Mouse (Mus musculus): ENCODE data around the gene Atp11a. TPM values are rescaled to one million over a fixed set of nuclear protein-coding genes. Genes with fewer than 3 reads are reported as not detected.

Atp11a gene
- polyA plus RNA-seq, 1 experiment from 2014 or later: 19.6 TPM

- no peaks in the 10 kb centered on the region for H3K9me3 ChIP-seq
- peaks cover 16% of the 10 kb centered on the region; the same call in 1 of the 2 replicates for H3K4me1 ChIP-seq
- ATAC-seq (ENCODE audit: low FRiP score, low read depth): no peak
- 67% methylated on average over 8 of the region's 8 CpGs for WGBS
- H3K27ac ChIP-seq: no peak overlapping the region
- H3K9ac ChIP-seq: no peak overlapping the region
- H3K36me3 ChIP-seq: peaks cover 57% of the 10 kb centered on the region
- H3K4me3 ChIP-seq: no peak overlapping the region
- H3K27me3 ChIP-seq (replicated peaks): no peaks in the 10 kb centered on the region
- no peak overlapping the region for H3K4me2 ChIP-seq (replicated peaks)
Measured at GRCm38 (mm10) chr8:12825686-12826237, 68.9 kb downstream of the Atp11a start.

DNA sequence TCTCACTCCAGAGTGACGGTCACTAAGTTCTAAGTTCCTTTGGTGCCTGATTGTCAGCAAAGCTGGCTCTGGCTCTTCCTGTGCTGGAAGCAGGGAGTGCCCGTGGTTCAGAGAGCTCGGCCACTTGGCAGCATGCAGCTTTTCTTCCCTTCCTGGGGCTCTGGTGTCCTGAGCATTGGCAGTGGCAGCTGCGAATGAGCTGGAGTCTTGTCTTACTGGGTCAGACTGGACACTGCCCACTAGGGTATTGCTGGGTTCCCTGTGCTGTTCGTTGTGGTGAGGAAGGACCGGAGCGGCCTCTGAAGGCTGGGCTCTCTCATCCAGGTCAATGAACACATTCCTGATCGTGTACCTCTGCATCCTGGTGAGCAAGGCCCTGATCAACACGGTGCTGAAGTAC, 70.3 kb downstream of the Atp11a start:
- peaks cover 24% of the 10 kb centered on the region; the same call in 1 of the 2 replicates for H3K4me1 ChIP-seq
- no peak overlapping the region for H3K4me3 ChIP-seq
- peaks cover 50% of the 10 kb centered on the region for H3K36me3 ChIP-seq
- no peaks in the 10 kb centered on the region for H3K27me3 ChIP-seq (replicated peaks)
- no peak for ATAC-seq (ENCODE audit: low FRiP score, low read depth)
- H3K4me2 ChIP-seq (replicated peaks): no peak overlapping the region
- no peak overlapping the region for H3K27ac ChIP-seq
- no peak overlapping the region for H3K9ac ChIP-seq
- H3K9me3 ChIP-seq: no peaks in the 10 kb centered on the region
- WGBS: 88% methylated on average over 9 of the region's 9 CpGs

GRCm38 (mm10) chr8:12828298-12828697, 71.5 kb downstream of the Atp11a start:
- no peak overlapping the region for H3K9ac ChIP-seq
- H3K27ac ChIP-seq: no peak overlapping the region
- no peaks in the 10 kb centered on the region for H3K27me3 ChIP-seq (replicated peaks)
- H3K4me3 ChIP-seq: no peak overlapping the region
- peaks cover 24% of the 10 kb centered on the region for H3K4me1 ChIP-seq
- ATAC-seq (ENCODE audit: low FRiP score, low read depth): no peak
- no peak overlapping the region for H3K4me2 ChIP-seq (replicated peaks)
- 88% methylated on average over 6 of the region's 6 CpGs for WGBS
- no peaks in the 10 kb centered on the region for H3K9me3 ChIP-seq
- H3K36me3 ChIP-seq: peaks cover 48% of the 10 kb centered on the region

GRCm38 (mm10) chr8:12829381-12829780, 72.6 kb downstream of the Atp11a start:
- H3K4me1 ChIP-seq: peaks cover 15% of the 10 kb centered on the region
- no peak overlapping the region for H3K27ac ChIP-seq
- H3K4me3 ChIP-seq: no peak overlapping the region
- 62% methylated on average over 1 of the region's 1 CpGs for WGBS
- H3K9ac ChIP-seq: no peak overlapping the region
- no peak for ATAC-seq (ENCODE audit: low FRiP score, low read depth)
- peaks cover 53% of the 10 kb centered on the region for H3K36me3 ChIP-seq
- no peak overlapping the region for H3K4me2 ChIP-seq (replicated peaks)
- H3K9me3 ChIP-seq: no peaks in the 10 kb centered on the region
- H3K27me3 ChIP-seq (replicated peaks): no peaks in the 10 kb centered on the region

DNA sequence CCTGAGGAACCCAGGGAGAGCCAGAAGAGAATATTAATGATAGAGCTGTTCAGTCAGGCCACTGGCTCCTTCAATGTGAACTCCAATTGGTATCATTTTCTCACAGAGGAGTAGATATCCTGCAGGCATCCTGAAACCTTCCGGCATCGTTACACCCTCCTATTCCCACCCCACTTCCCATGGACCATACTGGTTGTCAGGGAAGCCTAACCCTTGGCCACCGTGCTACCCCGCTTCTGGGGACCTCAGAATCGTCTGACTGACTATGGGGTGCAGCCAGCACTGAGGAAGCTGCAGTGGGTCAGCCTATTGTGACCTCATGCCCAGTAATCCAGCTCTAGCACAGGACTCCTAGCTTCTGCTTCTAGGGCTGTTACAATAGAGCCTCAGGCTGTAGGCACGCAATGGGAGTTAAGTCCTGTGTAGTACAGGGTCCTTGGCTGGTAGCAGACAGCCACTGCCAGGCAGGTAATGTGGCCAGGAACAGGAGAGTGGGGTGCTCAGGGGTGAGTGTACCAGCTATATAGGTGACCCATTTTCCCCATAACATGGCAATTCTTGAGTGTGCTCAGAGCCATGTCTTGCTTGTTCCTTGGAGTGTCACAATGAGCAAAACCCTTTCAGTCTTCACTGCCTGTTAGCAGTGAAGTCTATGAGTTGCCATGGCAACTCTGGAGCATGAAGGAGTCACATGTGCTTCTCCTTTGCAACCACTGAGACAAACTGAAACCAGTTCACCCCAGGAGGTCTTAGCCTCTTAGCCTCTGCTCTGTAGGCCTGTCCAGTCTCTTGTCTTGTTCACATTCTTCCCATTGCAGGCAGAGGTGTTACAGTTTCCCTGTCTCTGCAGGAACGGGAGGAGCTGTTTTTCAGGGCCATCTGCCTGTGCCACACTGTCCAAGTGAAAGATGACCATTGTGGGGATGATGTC, 75.1 kb downstream of the Atp11a start:
- peaks cover 11% of the 10 kb centered on the region for H3K4me1 ChIP-seq

GRCm38 (mm10) chr8:12833616-12834015, 76.8 kb downstream of the Atp11a start:
- no peak overlapping the region for H3K4me2 ChIP-seq (replicated peaks)
- WGBS: 96% methylated on average over 5 of the region's 5 CpGs
- H3K9me3 ChIP-seq: no peaks in the 10 kb centered on the region
- no peak overlapping the region for H3K27ac ChIP-seq
- no peak for ATAC-seq (ENCODE audit: low FRiP score, low read depth)
- H3K27me3 ChIP-seq (replicated peaks): no peaks in the 10 kb centered on the region
- H3K4me1 ChIP-seq: peaks cover 11% of the 10 kb centered on the region
- H3K36me3 ChIP-seq: peaks cover 51% of the 10 kb centered on the region
- no peak overlapping the region for H3K4me3 ChIP-seq
- H3K9ac ChIP-seq: no peak overlapping the region

More for the DNA sequence above, 75.1 kb downstream of the Atp11a start:
- ATAC-seq (ENCODE audit: low FRiP score, low read depth): peak; percentile 29; the same call in 1 of the 2 replicates
- H3K27me3 ChIP-seq (replicated peaks): no peaks in the 10 kb centered on the region
- no peak overlapping the region for H3K4me2 ChIP-seq (replicated peaks)
- 71% methylated on average over 7 of the region's 7 CpGs for WGBS
- H3K27ac ChIP-seq: no peak overlapping the region
- H3K36me3 ChIP-seq: peaks cover 58% of the 10 kb centered on the region
- no peak overlapping the region for H3K4me3 ChIP-seq
- H3K9ac ChIP-seq: no peak overlapping the region
- no peaks in the 10 kb centered on the region for H3K9me3 ChIP-seq

DNA sequence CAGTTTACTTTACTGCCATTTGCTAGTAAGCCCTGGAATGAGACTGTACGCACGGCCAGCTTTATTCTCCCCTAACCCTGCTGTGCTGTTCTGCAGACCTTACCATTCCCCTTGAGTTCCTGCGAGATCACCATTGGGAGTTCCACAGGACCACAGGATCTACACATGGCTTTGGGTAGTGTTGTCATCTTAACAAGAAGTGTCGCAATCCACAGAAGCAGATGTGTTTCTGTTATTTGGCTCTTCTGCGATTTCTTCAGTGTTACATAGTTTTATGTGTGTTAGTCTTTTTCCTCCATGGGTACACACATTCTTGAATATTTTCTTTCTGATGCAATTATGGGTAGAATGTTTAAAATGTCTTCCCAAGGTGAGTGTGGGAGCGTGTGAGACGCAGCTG, 84.0 kb downstream of the Atp11a start:
- Histone ChIP-seq H3K4me3 (no peak overlapping the region), H3K36me3 (peaks cover 46% of the 10 kb centered on the region), H3K4me1 (no peaks in the 10 kb centered on the region), H3K27ac (no peak overlapping the region), H3K9me3 (no peaks in the 10 kb centered on the region), H3K4me2 (replicated peaks) (no peak overlapping the region), H3K9ac (no peak overlapping the region), H3K27me3 (replicated peaks) (no peaks in the 10 kb centered on the region)
- 86% methylated on average over 7 of the region's 7 CpGs for WGBS
- no peak for ATAC-seq (ENCODE audit: low FRiP score, low read depth)

DNA sequence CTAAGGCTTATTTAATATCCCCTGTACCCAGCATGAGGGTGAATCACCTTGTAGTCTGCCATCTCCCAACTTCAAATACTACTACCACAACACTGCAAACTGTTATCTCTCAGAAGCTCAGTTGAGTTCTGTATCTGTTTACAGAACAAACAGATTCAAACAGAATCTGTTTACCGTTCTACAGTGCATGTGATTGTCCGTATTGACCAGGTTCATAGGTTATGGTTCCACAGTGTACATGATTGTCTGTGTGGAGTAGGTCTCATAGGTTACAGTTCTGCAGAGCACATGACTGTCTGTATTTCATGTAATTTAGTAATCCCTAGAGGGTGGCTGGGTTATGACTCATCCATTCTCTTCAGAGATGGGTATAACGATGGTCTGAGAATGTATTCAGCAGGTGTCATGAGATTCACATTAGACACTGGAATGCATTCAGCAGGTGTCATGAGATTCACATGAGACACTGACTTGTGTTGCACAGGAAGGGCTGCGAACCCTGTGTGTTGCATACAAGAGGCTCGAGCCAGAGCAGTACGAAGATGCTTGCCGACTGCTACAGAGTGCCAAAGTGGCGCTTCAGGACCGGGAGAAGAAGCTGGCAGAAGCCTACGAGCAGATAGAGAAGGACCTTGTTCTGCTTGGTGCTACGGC, 85.7 kb downstream of the Atp11a start:
- H3K9me3 ChIP-seq: no peaks in the 10 kb centered on the region
- no peaks in the 10 kb centered on the region for H3K27me3 ChIP-seq (replicated peaks)
- no peaks in the 10 kb centered on the region for H3K4me1 ChIP-seq
- peaks cover 46% of the 10 kb centered on the region for H3K36me3 ChIP-seq
- H3K4me3 ChIP-seq: no peak overlapping the region
- 92% methylated on average over 11 of the region's 11 CpGs for WGBS
- H3K27ac ChIP-seq: no peak overlapping the region
- no peak overlapping the region for H3K4me2 ChIP-seq (replicated peaks)
- no peak overlapping the region for H3K9ac ChIP-seq
- no peak for ATAC-seq (ENCODE audit: low FRiP score, low read depth)

- H3K9ac ChIP-seq: no peak overlapping the region
- no peak for ATAC-seq (ENCODE audit: low FRiP score, low read depth)
Measured at GRCm38 (mm10) chr8:12844347-12844950, 87.6 kb downstream of the Atp11a start.

DNA sequence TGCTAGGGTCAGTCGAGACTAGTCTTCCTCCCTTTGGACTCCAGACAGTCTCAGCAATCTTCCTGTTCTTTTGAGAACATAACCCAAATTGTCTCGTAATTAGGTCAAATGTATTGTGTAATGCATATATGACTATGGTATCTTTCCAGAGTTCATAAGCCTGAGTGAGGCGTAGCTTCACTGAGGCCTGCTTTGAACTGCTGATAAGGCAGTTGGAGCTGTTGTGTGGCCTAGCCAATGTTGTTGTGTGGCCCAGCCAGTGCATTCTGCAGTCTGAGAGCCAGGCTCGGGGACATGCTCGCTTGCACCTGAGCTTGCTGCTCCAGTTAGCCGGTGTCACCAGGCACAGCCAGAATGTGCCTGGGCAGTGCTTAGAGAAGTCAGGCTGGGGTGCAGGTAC, 89.6 kb downstream of the Atp11a start:
- peaks cover 73% of the 10 kb centered on the region for H3K36me3 ChIP-seq
- WGBS: 90% methylated on average over 6 of the region's 6 CpGs
- H3K27me3 ChIP-seq (replicated peaks): no peaks in the 10 kb centered on the region
- H3K9me3 ChIP-seq: no peaks in the 10 kb centered on the region
- H3K9ac ChIP-seq: no peak overlapping the region
- no peaks in the 10 kb centered on the region for H3K4me1 ChIP-seq
- no peak overlapping the region for H3K4me2 ChIP-seq (replicated peaks)
- H3K27ac ChIP-seq: no peak overlapping the region
- H3K4me3 ChIP-seq: no peak overlapping the region
- ATAC-seq (ENCODE audit: low FRiP score, low read depth): no peak

More at GRCm38 (mm10) chr8:12844347-12844950, 87.6 kb downstream of the Atp11a start:
- Histone ChIP-seq H3K9me3 (no peaks in the 10 kb centered on the region), H3K4me3 (no peak overlapping the region), H3K4me1 (no peaks in the 10 kb centered on the region), H3K27me3 (replicated peaks) (no peaks in the 10 kb centered on the region), H3K27ac (no peak overlapping the region), H3K4me2 (replicated peaks) (no peak overlapping the region), H3K36me3 (peaks cover 60% of the 10 kb centered on the region)
- WGBS: 94% methylated on average over 16 of the region's 16 CpGs

DNA sequence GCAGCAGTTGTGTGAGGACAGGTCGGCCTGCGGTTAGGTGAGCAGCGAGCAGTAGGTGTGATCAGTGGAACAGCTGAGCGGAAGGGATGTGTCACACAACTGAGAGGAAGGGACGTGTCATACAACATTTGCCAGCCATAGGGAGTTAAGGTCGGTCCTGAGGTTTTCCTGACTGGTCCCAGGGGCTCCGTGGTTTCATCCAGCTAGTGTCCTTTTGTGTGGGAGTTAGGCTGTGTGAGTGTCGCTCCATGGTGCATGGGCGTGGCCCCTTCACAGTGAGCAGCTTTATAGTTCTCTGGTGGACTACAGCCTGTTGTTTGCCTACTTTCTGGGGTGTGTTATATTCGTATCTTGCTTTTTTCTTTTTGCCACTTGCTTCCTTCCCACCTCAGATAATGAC, 94.4 kb downstream of the Atp11a start:
- H3K4me1 ChIP-seq: no peaks in the 10 kb centered on the region
- ATAC-seq (ENCODE audit: low FRiP score, low read depth): no peak
- H3K36me3 ChIP-seq: peaks cover 42% of the 10 kb centered on the region
- no peak overlapping the region for H3K4me2 ChIP-seq (replicated peaks)
- no peak overlapping the region for H3K9ac ChIP-seq
- no peak overlapping the region for H3K4me3 ChIP-seq
- 91% methylated on average over 10 of the region's 10 CpGs for WGBS
- no peaks in the 10 kb centered on the region for H3K27me3 ChIP-seq (replicated peaks)
- H3K9me3 ChIP-seq: no peaks in the 10 kb centered on the region
- no peak overlapping the region for H3K27ac ChIP-seq

- no peak for ATAC-seq (ENCODE audit: low FRiP score, low read depth)
- Histone ChIP-seq H3K9me3 (no peaks in the 10 kb centered on the region), H3K4me1 (no peaks in the 10 kb centered on the region), H3K4me3 (no peak overlapping the region), H3K27ac (no peak overlapping the region), H3K27me3 (replicated peaks) (no peaks in the 10 kb centered on the region), H3K9ac (no peak overlapping the region), H3K4me2 (replicated peaks) (no peak overlapping the region), H3K36me3 (peaks cover 36% of the 10 kb centered on the region)
- WGBS: 82% methylated on average over 15 of the region's 15 CpGs
Measured at GRCm38 (mm10) chr8:12856038-12856437, 99.2 kb downstream of the Atp11a start.

Measured in neural tube, embryonic 12.5 days (tissue).